In genomic region chr17:70794722-70795121, GRCm38 (mm10) we compare ENCODE assay signal across 10 mouse cellular contexts. TPM values are rescaled to one million over a fixed set of nuclear protein-coding genes. Genes with fewer than 3 reads are reported as not detected.
A peak's percentile ranks its signal among the peaks of the same experiment; 100 is the strongest.
DNase-seq lines count a peak whose midpoint lies in the region; ATAC-seq lines count a peak whose summit lies in the region.
"Had no signal": no experiment of that assay in that cellular context is flagged by ENCODE, and none has a peak within 500 bp of the region (broad histone marks: within the 10 kb centered on the region; RNA-seq: fewer than 3 reads in every experiment).

No protein-coding gene starts in this region.

- no peaks in the 10 kb centered on the region for H3K36me3 ChIP-seq in hindbrain, embryonic 10.5 days
- H3K36me3 ChIP-seq in hindbrain, embryonic 14.5 days (replicated peaks; ENCODE audit: control insufficient read depth, insufficient read depth), result no peaks in the 10 kb centered on the region
- H3K36me3 ChIP-seq in embryonic facial prominence, embryonic 10.5 days (replicated peaks), result no peaks in the 10 kb centered on the region
- H3K36me3 ChIP-seq in forebrain, embryonic 13.5 days (ENCODE audit: poor library complexity, severe bottlenecking), result no peaks in the 10 kb centered on the region
- H3K36me3 ChIP-seq in midbrain, embryonic 13.5 days, result no peaks in the 10 kb centered on the region

- H3K4me3 ChIP-seq in hindbrain, embryonic 10.5 days, result no peak overlapping the region
- no peak overlapping the region for H3K4me3 ChIP-seq in hindbrain, embryonic 14.5 days (replicated peaks; ENCODE audit: low read length)
- H3K4me3 ChIP-seq in embryonic facial prominence, embryonic 10.5 days, result peak overlapping the region; percentile 11; the same call in 1 of the 2 replicates
- no peak overlapping the region for H3K4me3 ChIP-seq in forebrain, embryonic 13.5 days
- H3K4me3 ChIP-seq in midbrain, embryonic 13.5 days (replicated peaks), result no peak overlapping the region

- peak overlapping the region; percentile 81 for H3K27ac ChIP-seq in hindbrain, embryonic 10.5 days
- H3K27ac ChIP-seq in hindbrain, embryonic 14.5 days, result no peak overlapping the region
- H3K27ac ChIP-seq in embryonic facial prominence, embryonic 10.5 days (replicated peaks), result peak overlapping the region; percentile 78
- H3K27ac ChIP-seq in forebrain, embryonic 13.5 days, result peak overlapping the region; percentile 26; the same call in 1 of the 2 replicates
- H3K27ac ChIP-seq in midbrain, embryonic 13.5 days, result peak overlapping the region; percentile 72
- H3K27ac ChIP-seq: macrophage had no signal

- no peak overlapping the region for H3K4me2 ChIP-seq in hindbrain, embryonic 14.5 days (replicated peaks)
- no peak overlapping the region for H3K4me2 ChIP-seq in forebrain, embryonic 13.5 days
- no peak overlapping the region for H3K4me2 ChIP-seq in midbrain, embryonic 13.5 days (replicated peaks)

- DNase-seq in hindbrain, embryonic 10.5 days (ENCODE audit: low spot score), result no peak
- no peak for DNase-seq in hindbrain, embryonic 14.5 days (ENCODE audit: low spot score)
- DNase-seq in embryonic facial prominence, embryonic 10.5 days (ENCODE audit: low spot score), result no peak
- DNase-seq in ovary, postnatal 36 days (ENCODE audit: low spot score), result no peak
- DNase-seq in natural killer cell, adult 2 months (ENCODE audit: low spot score in 2 of 2), result no peak
- DNase-seq in lung, postnatal 4 days, result no peak
- DNase-seq: thymus, adult 2 months had no signal

- H3K27me3 ChIP-seq in hindbrain, embryonic 10.5 days (ENCODE audit: insufficient read depth, poor library complexity, severe bottlenecking), result no peaks in the 10 kb centered on the region
- H3K27me3 ChIP-seq in hindbrain, embryonic 14.5 days (ENCODE audit: control insufficient read depth, insufficient read depth, low read length), result no peaks in the 10 kb centered on the region
- no peaks in the 10 kb centered on the region for H3K27me3 ChIP-seq in embryonic facial prominence, embryonic 10.5 days (replicated peaks; ENCODE audit: low read depth, poor library complexity, severe bottlenecking)
- no peaks in the 10 kb centered on the region for H3K27me3 ChIP-seq in forebrain, embryonic 13.5 days
- H3K27me3 ChIP-seq in midbrain, embryonic 13.5 days, result 0 out of 2 replicates have a peak, but pooled peaks cover 5% of the 10 kb centered on the region

- no peak for ATAC-seq in hindbrain, embryonic 14.5 days (ENCODE audit: low FRiP score)
- ATAC-seq in forebrain, embryonic 13.5 days, result 0 out of 2 replicates have a peak, but pooled peaks have one; percentile 23
- ATAC-seq in midbrain, embryonic 13.5 days, result 0 out of 2 replicates have a peak, but pooled peaks have one; percentile 14

- H3K9me3 ChIP-seq in hindbrain, embryonic 10.5 days, result no peaks in the 10 kb centered on the region
- H3K9me3 ChIP-seq in hindbrain, embryonic 14.5 days (ENCODE audit: control insufficient read depth, low read length), result no peaks in the 10 kb centered on the region
- no peaks in the 10 kb centered on the region for H3K9me3 ChIP-seq in embryonic facial prominence, embryonic 10.5 days
- H3K9me3 ChIP-seq in forebrain, embryonic 13.5 days (replicated peaks), result no peaks in the 10 kb centered on the region
- no peaks in the 10 kb centered on the region for H3K9me3 ChIP-seq in midbrain, embryonic 13.5 days

- no peak overlapping the region for H3K9ac ChIP-seq in hindbrain, embryonic 14.5 days
- H3K9ac ChIP-seq in forebrain, embryonic 13.5 days, result peak overlapping the region; percentile 10; the same call in 1 of the 2 replicates
- H3K9ac ChIP-seq in midbrain, embryonic 13.5 days (replicated peaks), result no peak overlapping the region

- peaks cover 24% of the 10 kb centered on the region for H3K4me1 ChIP-seq in hindbrain, embryonic 10.5 days (replicated peaks)
- H3K4me1 ChIP-seq in hindbrain, embryonic 14.5 days (replicated peaks; ENCODE audit: control insufficient read depth, insufficient read depth, low read length), result no peaks in the 10 kb centered on the region
- H3K4me1 ChIP-seq in embryonic facial prominence, embryonic 10.5 days, result peaks cover 23% of the 10 kb centered on the region
- peaks cover 11% of the 10 kb centered on the region for H3K4me1 ChIP-seq in forebrain, embryonic 13.5 days
- H3K4me1 ChIP-seq in midbrain, embryonic 13.5 days (replicated peaks), result peaks cover 14% of the 10 kb centered on the region

- 52% methylated on average over 6 of the region's 6 CpGs for WGBS in hindbrain, embryonic 10.5 days
- 54% methylated on average over 6 of the region's 6 CpGs for WGBS in hindbrain, embryonic 14.5 days
- 45% methylated on average over 6 of the region's 6 CpGs for WGBS in embryonic facial prominence, embryonic 10.5 days
- 52% methylated on average over 6 of the region's 6 CpGs for WGBS in forebrain, embryonic 13.5 days
- 44% methylated on average over 6 of the region's 6 CpGs for WGBS in midbrain, embryonic 13.5 days

RNA-seq across cellular contexts. Expression of gene Tgif1, which starts 58.6 kb away (rescaled TPM):
- polyA plus RNA-seq in hindbrain, embryonic 10.5 days (2016; fragmentation: Nextera tagmentation; extraction: Ambion mirVana), result 68.9 and 83.0 TPM in 2 replicates
- polyA plus RNA-seq in hindbrain, embryonic 14.5 days (2014; fragmentation: Nextera tagmentation; extraction: Ambion mirVana), result 11.8 and 12.0 TPM in 2 replicates
- polyA plus RNA-seq in embryonic facial prominence, embryonic 10.5 days (2016; fragmentation: Nextera tagmentation; extraction: Ambion mirVana), result 110 and 112 TPM in 2 replicates
- 24.0 and 33.0 TPM in 2 replicates for polyA plus RNA-seq in forebrain, embryonic 13.5 days (2015; fragmentation: Nextera tagmentation; extraction: Ambion mirVana)
- polyA plus RNA-seq in midbrain, embryonic 13.5 days (2015; fragmentation: Nextera tagmentation; extraction: Ambion mirVana), result 25.0 and 29.6 TPM in 2 replicates
